Mouse (Mus musculus): ENCODE measurements around the gene Traf1. TPM values are rescaled to one million over a fixed set of nuclear protein-coding genes. Genes with fewer than 3 reads are reported as not detected.

The Traf1 gene
- polyA plus RNA-seq, 1 experiment from 2014 or later = 0.37 TPM

Other genes with a start within 250 kb of the Traf1 start
- gene Gapvd1, start 206.5 kb downstream of the Traf1 start, polyA plus RNA-seq (2016; fragmentation: Nextera tagmentation; extraction: Ambion mirVana) = 123 and 134 TPM in 2 replicates
- 571 and 599 TPM in 2 replicates for gene Hspa5, start 189.8 kb downstream of the Traf1 start, polyA plus RNA-seq (2016; fragmentation: Nextera tagmentation; extraction: Ambion mirVana)
- 23.3 and 23.4 TPM in 2 replicates for gene Rabepk, start 161.9 kb downstream of the Traf1 start, polyA plus RNA-seq (2016; fragmentation: Nextera tagmentation; extraction: Ambion mirVana)
- 83.9 and 90.2 TPM in 2 replicates for gene Fbxw2, start 135.5 kb downstream of the Traf1 start, polyA plus RNA-seq (2016; fragmentation: Nextera tagmentation; extraction: Ambion mirVana)
- gene Gm34653, start 128.8 kb downstream of the Traf1 start, polyA plus RNA-seq (2016; fragmentation: Nextera tagmentation; extraction: Ambion mirVana) = not detected in 2 replicates
- not detected in 2 replicates for gene Cutal, start 87.4 kb downstream of the Traf1 start, polyA plus RNA-seq (2016; fragmentation: Nextera tagmentation; extraction: Ambion mirVana)
- 97.9 and 110 TPM in 2 replicates for gene Psmd5, start 86.8 kb downstream of the Traf1 start, polyA plus RNA-seq (2016; fragmentation: Nextera tagmentation; extraction: Ambion mirVana)
- gene Phf19, start 47.7 kb downstream of the Traf1 start, polyA plus RNA-seq (2016; fragmentation: Nextera tagmentation; extraction: Ambion mirVana) = 3.9 and 6.1 TPM in 2 replicates
- gene Hc, start 99.7 kb upstream of the Traf1 start, polyA plus RNA-seq (2016; fragmentation: Nextera tagmentation; extraction: Ambion mirVana) = 0.45 and 1.2 TPM in 2 replicates
- gene AI182371, start 139.8 kb upstream of the Traf1 start, polyA plus RNA-seq (2016; fragmentation: Nextera tagmentation; extraction: Ambion mirVana) = 0.22 and 0.98 TPM in 2 replicates
- 37.1 and 38.2 TPM in 2 replicates for gene Cntrl, start 147.7 kb upstream of the Traf1 start, polyA plus RNA-seq (2016; fragmentation: Nextera tagmentation; extraction: Ambion mirVana)
- 355 and 396 TPM in 2 replicates for gene Rab14, start 239.3 kb upstream of the Traf1 start, polyA plus RNA-seq (2016; fragmentation: Nextera tagmentation; extraction: Ambion mirVana)